Comparison of ENCODE assay signal across 22 mouse cellular contexts in genomic region chr11:75546057-75546456, GRCm38 (mm10). TPM values are rescaled to one million over a fixed set of nuclear protein-coding genes. Genes with fewer than 3 reads are reported as not detected.
A peak's percentile ranks its signal among the peaks of the same experiment; 100 is the strongest.
DNase-seq lines count a peak whose midpoint lies in the region; ATAC-seq and TF ChIP-seq lines count a peak whose summit lies in the region.
"Had no signal": no experiment of that assay in that cellular context is flagged by ENCODE, and none has a peak within 500 bp of the region (broad histone marks: within the 10 kb centered on the region; RNA-seq: fewer than 3 reads in every experiment).

No protein-coding gene starts in this region.

- TF ChIP-seq EP300 in liver, postnatal 0 days (IDR thresholded peaks at IDR 0.05; ENCODE audit: low read depth), result no peak
- no peak for TF ChIP-seq EP300 in liver, embryonic 14.5 days (IDR thresholded peaks at IDR 0.05; ENCODE audit: low read depth)

- peak overlapping the region; percentile 5 for H3K4me3 ChIP-seq in erythroblast, embryonic 14.5 days (replicated peaks)
- H3K4me3 ChIP-seq in liver, postnatal 0 days (ENCODE audit: low read depth, low read length), result no peak overlapping the region
- H3K4me3 ChIP-seq in bone marrow macrophage, adult 2 months (ENCODE audit: insufficient read depth, low read length), result no peak overlapping the region
- H3K4me3 ChIP-seq in liver, embryonic 14.5 days (ENCODE audit: insufficient read depth in 1 of 2, low read depth in 2 of 2, low read length in 2 of 2), result no peak overlapping the region
- H3K4me3 ChIP-seq in cerebellum, adult 2 months (replicated peaks; ENCODE audit: insufficient read depth, low read depth, low read length), result no peak overlapping the region
- H3K4me3 ChIP-seq: embryonic facial prominence, embryonic 13.5 days; forebrain, embryonic 15.5 days; heart, embryonic 15.5 days; hindbrain, embryonic 15.5 days; limb, embryonic 10.5 days had no signal

- peaks cover 2% of the 10 kb centered on the region; the same call in 1 of the 2 replicates for H3K36me3 ChIP-seq in erythroblast, embryonic 14.5 days (ENCODE audit: control insufficient read depth)
- 0 out of 2 replicates have a peak, but pooled peaks cover 5% of the 10 kb centered on the region for H3K36me3 ChIP-seq in liver, postnatal 0 days (replicated peaks; ENCODE audit: insufficient read depth, low read length)
- H3K36me3 ChIP-seq in liver, embryonic 14.5 days (replicated peaks; ENCODE audit: control insufficient read depth, insufficient read depth, low read depth), result no peaks in the 10 kb centered on the region
- H3K36me3 ChIP-seq: embryonic facial prominence, embryonic 13.5 days; forebrain, embryonic 15.5 days; heart, embryonic 15.5 days; limb, embryonic 10.5 days had no signal

- ATAC-seq in erythroblast, adult 5-6 weeks (replicated peaks; ENCODE audit: low FRiP score, poor library complexity, severe bottlenecking), result no peak
- no peak for ATAC-seq in liver, postnatal 0 days
- peak; percentile 77 for ATAC-seq in liver, embryonic 14.5 days (ENCODE audit: insufficient read depth)
- ATAC-seq: forebrain, embryonic 15.5 days had no signal

- peak; percentile 46 for DNase-seq in liver
- DNase-seq in liver, postnatal 0 days, result no peak
- DNase-seq in liver, embryonic 14.5 days (ENCODE audit: low read depth in 3 of 3, low spot score in 3 of 3), result peak in 1 of 3 experiments; percentile 51
- no peak for DNase-seq in embryo, embryonic 11 days
- DNase-seq in cerebellum, adult 2 months, result no peak
- DNase-seq: adrenal gland, postnatal 14 days; cerebellum, adult 11 months; cerebellum, postnatal 14 days; gastrocnemius, postnatal 10 days; heart, postnatal 36 days; kidney, adult 2 months; lung, postnatal 14 days; thymus, postnatal 14 days had no signal

- no peak overlapping the region for H3K27ac ChIP-seq in liver, postnatal 0 days (ENCODE audit: low read depth)
- H3K27ac ChIP-seq in bone marrow macrophage, adult 2 months (ENCODE audit: insufficient read depth, low read depth, low read length), result peak overlapping the region; percentile 17; the same call in 1 of the 2 replicates
- H3K27ac ChIP-seq in liver, embryonic 14.5 days, result no peak overlapping the region
- no peak overlapping the region for H3K27ac ChIP-seq in cerebellum, adult 2 months (ENCODE audit: insufficient read depth, low read length)
- H3K27ac ChIP-seq: embryonic facial prominence, embryonic 13.5 days; forebrain, embryonic 15.5 days; heart, embryonic 15.5 days; hindbrain, embryonic 15.5 days; kidney, postnatal 0 days; limb, embryonic 10.5 days had no signal

- no peak overlapping the region for H3K9ac ChIP-seq in liver, postnatal 0 days (replicated peaks)
- H3K9ac ChIP-seq in liver, embryonic 14.5 days (replicated peaks), result peak overlapping the region; percentile 27; the same call in 1 of the 2 replicates
- H3K9ac ChIP-seq: embryonic facial prominence, embryonic 13.5 days; forebrain, embryonic 15.5 days; heart, embryonic 15.5 days; hindbrain, embryonic 15.5 days had no signal

- no peaks in the 10 kb centered on the region for H3K27me3 ChIP-seq in erythroblast, embryonic 14.5 days (ENCODE audit: control insufficient read depth)
- H3K27me3 ChIP-seq in liver, postnatal 0 days (ENCODE audit: insufficient read depth, low read length), result no peaks in the 10 kb centered on the region
- no peaks in the 10 kb centered on the region for H3K27me3 ChIP-seq in liver, embryonic 14.5 days (ENCODE audit: control insufficient read depth, insufficient read depth, low read length)
- H3K27me3 ChIP-seq in cerebellum, adult 2 months (ENCODE audit: control insufficient read depth, insufficient read depth, low read length), result no peaks in the 10 kb centered on the region
- H3K27me3 ChIP-seq: embryonic facial prominence, embryonic 13.5 days; forebrain, embryonic 15.5 days; heart, embryonic 15.5 days; hindbrain, embryonic 15.5 days had no signal

- no peak overlapping the region for H3K4me2 ChIP-seq in liver, postnatal 0 days (ENCODE audit: low read depth, low read length)
- peak overlapping the region; percentile 54 for H3K4me2 ChIP-seq in liver, embryonic 14.5 days (ENCODE audit: low read depth)
- H3K4me2 ChIP-seq: embryonic facial prominence, embryonic 13.5 days; forebrain, embryonic 15.5 days; heart, embryonic 15.5 days; hindbrain, embryonic 15.5 days had no signal

- 59% methylated on average over 4 of the region's 4 CpGs for WGBS in liver, postnatal 0 days (ENCODE audit: insufficient replicate concordance)
- WGBS in liver, embryonic 14.5 days (ENCODE audit: insufficient replicate concordance), result 33% methylated on average over 4 of the region's 4 CpGs
- 67% methylated on average over 4 of the region's 4 CpGs for WGBS in cerebellum, adult 2 months

- H3K9me3 ChIP-seq in erythroblast, embryonic 14.5 days (ENCODE audit: control insufficient read depth, low read length), result no peaks in the 10 kb centered on the region
- no peaks in the 10 kb centered on the region for H3K9me3 ChIP-seq in liver, postnatal 0 days (ENCODE audit: low read length)
- H3K9me3 ChIP-seq in liver, embryonic 14.5 days (ENCODE audit: control insufficient read depth, low read length), result no peaks in the 10 kb centered on the region
- H3K9me3 ChIP-seq: embryonic facial prominence, embryonic 13.5 days; forebrain, embryonic 15.5 days; heart, embryonic 15.5 days; hindbrain, embryonic 15.5 days; limb, embryonic 10.5 days had no signal

- peaks cover 35% of the 10 kb centered on the region for H3K4me1 ChIP-seq in erythroblast, embryonic 14.5 days (ENCODE audit: control insufficient read depth)
- peaks cover 26% of the 10 kb centered on the region for H3K4me1 ChIP-seq in liver, postnatal 0 days (ENCODE audit: insufficient read depth)
- H3K4me1 ChIP-seq in bone marrow macrophage, adult 2 months (ENCODE audit: control insufficient read depth, insufficient read depth, low read length), result peaks cover 82% of the 10 kb centered on the region
- peaks cover 17 to 32% of the 10 kb centered on the region in 2 experiments for H3K4me1 ChIP-seq in liver, embryonic 14.5 days (replicated peaks; ENCODE audit: control insufficient read depth in 2 of 2, insufficient read depth in 2 of 2, low read length in 1 of 2)
- H3K4me1 ChIP-seq in cerebellum, adult 2 months (ENCODE audit: control insufficient read depth, insufficient read depth, low read length), result peaks cover 49% of the 10 kb centered on the region

- TF ChIP-seq CTCF in liver, postnatal 0 days (IDR thresholded peaks at IDR 0.05; ENCODE audit: low read depth), result no peak
- no peak for TF ChIP-seq CTCF in bone marrow macrophage, adult 2 months (IDR thresholded peaks at IDR 0.05; ENCODE audit: low read depth, low read length)
- no peak for TF ChIP-seq CTCF in liver, embryonic 14.5 days (IDR thresholded peaks at IDR 0.05; ENCODE audit: low read depth)
- no peak for TF ChIP-seq CTCF in cerebellum, adult 2 months (IDR thresholded peaks at IDR 0.05; ENCODE audit: borderline replicate concordance, insufficient read depth, low read depth, low read length)

- TF ChIP-seq POLR2A in bone marrow macrophage, adult 2 months (IDR thresholded peaks at IDR 0.05; ENCODE audit: borderline replicate concordance, low read depth, low read length), result no peak
- no peak for TF ChIP-seq POLR2A in cerebellum, adult 2 months (IDR thresholded peaks at IDR 0.05; ENCODE audit: borderline replicate concordance, insufficient read depth, low read length)

RNA-seq across cellular contexts. Expression of gene Slc43a2, which starts 14.6 kb away (rescaled TPM):
- 0.29 and 0.56 TPM in 2 replicates for polyA plus RNA-seq in erythroblast, embryonic 14.5 days (2012)
- total RNA-seq in erythroblast, adult 5-6 weeks (2015; ENCODE audit: low replicate concordance), result 6.7 and 11.9 TPM in 2 replicates
- total RNA-seq in erythroblast, adult 5-6 weeks (2017; ENCODE audit: low replicate concordance), result 9.1 and 14.9 TPM in 2 replicates
- 5.9 and 7.2 TPM in 2 replicates for polyA plus RNA-seq in liver, postnatal 0 days (2015; fragmentation: Nextera tagmentation; extraction: Ambion mirVana)
- polyA plus RNA-seq in bone marrow macrophage, adult 2 months (2012; ENCODE audit: insufficient read depth, insufficient read length, missing spikeins), result 202 and 231 TPM in 2 replicates
- polyA plus RNA-seq in liver, embryonic 14.5 days (2012; rRNA removed), result 2.7 and 3.0 TPM in 2 replicates
- polyA plus RNA-seq in liver, embryonic 14.5 days (2014; fragmentation: Nextera tagmentation; extraction: Ambion mirVana), result 2.4 and 2.8 TPM in 2 replicates
- polyA plus RNA-seq in cerebellum, adult 2 months (2012; rRNA removed), result 57.4 and 67.1 TPM in 2 replicates

RNA-seq across cellular contexts. Expression of gene Scarf1, which starts 32.7 kb away (rescaled TPM):
- polyA plus RNA-seq in erythroblast, embryonic 14.5 days (2012), result 0.04 and 0.06 TPM in 2 replicates
- total RNA-seq in erythroblast, adult 5-6 weeks (2015; ENCODE audit: low replicate concordance), result 0.42 TPM in 1 of 2 replicates, not detected in the other
- 0.42 and 1.4 TPM in 2 replicates for total RNA-seq in erythroblast, adult 5-6 weeks (2017; ENCODE audit: low replicate concordance)
- polyA plus RNA-seq in liver, postnatal 0 days (2015; fragmentation: Nextera tagmentation; extraction: Ambion mirVana), result 3.1 TPM in 2 replicates
- polyA plus RNA-seq in bone marrow macrophage, adult 2 months (2012; ENCODE audit: insufficient read depth, insufficient read length, missing spikeins), result 32.8 and 33.5 TPM in 2 replicates
- polyA plus RNA-seq in liver, embryonic 14.5 days (2012; rRNA removed), result 2.4 and 2.6 TPM in 2 replicates
- polyA plus RNA-seq in liver, embryonic 14.5 days (2014; fragmentation: Nextera tagmentation; extraction: Ambion mirVana), result 1.1 and 2.0 TPM in 2 replicates
- polyA plus RNA-seq in cerebellum, adult 2 months (2012; rRNA removed), result 3.3 and 3.4 TPM in 2 replicates

RNA-seq across cellular contexts. Expression of gene Rilp, which starts 36.2 kb away (rescaled TPM):
- polyA plus RNA-seq in erythroblast, embryonic 14.5 days (2012), result 0.10 TPM in 1 of 2 replicates, not detected in the other
- total RNA-seq in erythroblast, adult 5-6 weeks (2015; ENCODE audit: low replicate concordance), result not detected in 2 replicates
- total RNA-seq in erythroblast, adult 5-6 weeks (2017; ENCODE audit: low replicate concordance), result not detected in 2 replicates
- polyA plus RNA-seq in liver, postnatal 0 days (2015; fragmentation: Nextera tagmentation; extraction: Ambion mirVana), result 13.2 and 13.4 TPM in 2 replicates
- polyA plus RNA-seq in bone marrow macrophage, adult 2 months (2012; ENCODE audit: insufficient read depth, insufficient read length, missing spikeins), result 12.8 and 15.9 TPM in 2 replicates
- polyA plus RNA-seq in liver, embryonic 14.5 days (2012; rRNA removed), result 1.6 and 1.7 TPM in 2 replicates
- 2.0 and 2.4 TPM in 2 replicates for polyA plus RNA-seq in liver, embryonic 14.5 days (2014; fragmentation: Nextera tagmentation; extraction: Ambion mirVana)
- 5.4 and 5.7 TPM in 2 replicates for polyA plus RNA-seq in cerebellum, adult 2 months (2012; rRNA removed)
- polyA plus RNA-seq: embryonic facial prominence, embryonic 13.5 days had no signal

RNA-seq across cellular contexts. Expression of gene Pitpna, which starts 41.8 kb away (rescaled TPM):
- polyA plus RNA-seq in erythroblast, embryonic 14.5 days (2012), result 2.2 and 2.7 TPM in 2 replicates
- 44.7 and 47.5 TPM in 2 replicates for total RNA-seq in erythroblast, adult 5-6 weeks (2015; ENCODE audit: low replicate concordance)
- 16.2 and 22.4 TPM in 2 replicates for total RNA-seq in erythroblast, adult 5-6 weeks (2017; ENCODE audit: low replicate concordance)
- polyA plus RNA-seq in liver, postnatal 0 days (2015; fragmentation: Nextera tagmentation; extraction: Ambion mirVana), result 30.1 and 36.7 TPM in 2 replicates
- polyA plus RNA-seq in bone marrow macrophage, adult 2 months (2012; ENCODE audit: insufficient read depth, insufficient read length, missing spikeins), result 512 TPM in 2 replicates
- polyA plus RNA-seq in liver, embryonic 14.5 days (2012; rRNA removed), result 18.1 and 25.5 TPM in 2 replicates
- polyA plus RNA-seq in liver, embryonic 14.5 days (2014; fragmentation: Nextera tagmentation; extraction: Ambion mirVana), result 32.3 and 35.4 TPM in 2 replicates
- polyA plus RNA-seq in cerebellum, adult 2 months (2012; rRNA removed), result 295 and 319 TPM in 2 replicates

RNA-seq across cellular contexts. Expression of gene Prpf8, which starts 59.4 kb away (rescaled TPM):
- polyA plus RNA-seq in erythroblast, embryonic 14.5 days (2012), result 2.2 and 4.5 TPM in 2 replicates
- 42.3 and 43.5 TPM in 2 replicates for total RNA-seq in erythroblast, adult 5-6 weeks (2015; ENCODE audit: low replicate concordance)
- total RNA-seq in erythroblast, adult 5-6 weeks (2017; ENCODE audit: low replicate concordance), result 26.5 and 27.0 TPM in 2 replicates
- polyA plus RNA-seq in liver, postnatal 0 days (2015; fragmentation: Nextera tagmentation; extraction: Ambion mirVana), result 12.1 and 13.9 TPM in 2 replicates
- 51.0 and 65.7 TPM in 2 replicates for polyA plus RNA-seq in bone marrow macrophage, adult 2 months (2012; ENCODE audit: insufficient read depth, insufficient read length, missing spikeins)
- 34.2 and 38.1 TPM in 2 replicates for polyA plus RNA-seq in liver, embryonic 14.5 days (2012; rRNA removed)
- 34.2 and 42.2 TPM in 2 replicates for polyA plus RNA-seq in liver, embryonic 14.5 days (2014; fragmentation: Nextera tagmentation; extraction: Ambion mirVana)
- 110 and 123 TPM in 2 replicates for polyA plus RNA-seq in cerebellum, adult 2 months (2012; rRNA removed)
